Mouse (Mus musculus): ENCODE results near the gene Ptprg. TPM values are rescaled to one million over a fixed set of nuclear protein-coding genes. Genes with fewer than 3 reads are reported as not detected.

Ptprg gene
- polyA plus RNA-seq, 1 experiment from 2014 or later = 42.3 TPM

DNA sequence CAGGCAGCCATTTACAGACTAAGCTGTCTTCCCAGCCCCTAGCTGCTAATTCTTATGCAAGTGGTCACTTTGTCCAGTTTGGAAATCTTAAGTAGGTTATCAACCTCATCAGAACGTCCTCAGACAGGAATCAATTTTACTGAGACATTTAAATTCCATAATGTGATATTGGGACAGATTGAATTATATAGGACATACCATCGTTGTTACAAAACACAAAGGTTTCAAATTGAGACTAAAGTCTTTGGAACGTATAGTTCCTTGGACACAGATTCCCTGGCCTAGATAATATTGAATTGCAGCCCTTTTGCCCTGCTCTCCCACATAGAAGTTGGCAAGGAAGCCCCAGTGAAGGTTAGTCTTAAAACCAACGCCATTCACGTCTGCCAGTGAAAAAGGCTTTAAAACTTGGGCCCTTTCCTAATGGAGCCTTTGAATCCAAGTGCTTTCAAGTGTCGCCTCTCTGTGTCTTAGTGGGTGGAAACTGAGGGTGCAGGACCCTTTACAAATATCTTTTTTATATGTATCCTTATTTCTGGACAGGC is 222.7 kb downstream of the Ptprg start:
- Histone ChIP-seq H3K4me1 (ENCODE audit: control insufficient read depth, insufficient read depth, low read length) (peaks cover 11% of the 10 kb centered on the region), H3K27me3 (ENCODE audit: control insufficient read depth, insufficient read depth, low read length) (no peaks in the 10 kb centered on the region), H3K9ac (replicated peaks; ENCODE audit: low read depth, low read length) (no peak overlapping the region), H3K9me3 (ENCODE audit: control insufficient read depth, low read length) (no peaks in the 10 kb centered on the region), H3K27ac (ENCODE audit: low read depth, low read length) (no peak overlapping the region), H3K4me2 (ENCODE audit: low read depth, low read length) (no peak overlapping the region), H3K36me3 (ENCODE audit: control insufficient read depth, insufficient read depth, low read length) (no peaks in the 10 kb centered on the region), H3K4me3 (ENCODE audit: low read depth, low read length) (no peak overlapping the region)
- no peak for ATAC-seq (ENCODE audit: low read depth)
- 69% methylated on average over 6 of the region's 6 CpGs for WGBS

DNA sequence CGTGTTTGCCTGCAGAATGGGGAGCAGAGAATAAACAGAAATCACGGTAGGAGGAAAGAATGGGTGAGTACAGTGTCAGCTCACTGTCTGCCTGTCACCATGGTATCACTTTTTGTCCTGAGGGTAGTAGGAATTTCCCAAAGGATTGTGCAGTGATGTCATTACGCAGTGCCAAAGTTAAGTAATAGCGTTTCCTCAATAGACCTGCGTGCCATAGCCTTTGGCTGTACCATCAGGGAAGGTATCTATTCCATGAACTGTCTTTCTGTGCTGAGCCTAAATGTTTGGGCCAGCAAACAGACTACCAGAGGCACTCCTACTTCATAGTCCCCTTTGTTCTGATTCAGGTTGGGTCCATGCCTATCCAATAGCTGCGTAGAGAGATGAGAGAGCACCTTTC is 223.2 kb downstream of the Ptprg start:
- no peak overlapping the region for H3K27ac ChIP-seq (ENCODE audit: low read depth, low read length)
- ATAC-seq (ENCODE audit: low read depth) = no peak
- no peak overlapping the region for H3K4me3 ChIP-seq (ENCODE audit: low read depth, low read length)
- H3K4me1 ChIP-seq (ENCODE audit: control insufficient read depth, insufficient read depth, low read length) = peaks cover 11% of the 10 kb centered on the region
- 71% methylated on average over 6 of the region's 6 CpGs for WGBS
- H3K36me3 ChIP-seq (ENCODE audit: control insufficient read depth, insufficient read depth, low read length) = no peaks in the 10 kb centered on the region
- no peaks in the 10 kb centered on the region for H3K9me3 ChIP-seq (ENCODE audit: control insufficient read depth, low read length)
- no peak overlapping the region for H3K9ac ChIP-seq (replicated peaks; ENCODE audit: low read depth, low read length)
- H3K4me2 ChIP-seq (ENCODE audit: low read depth, low read length) = no peak overlapping the region
- no peaks in the 10 kb centered on the region for H3K27me3 ChIP-seq (ENCODE audit: control insufficient read depth, insufficient read depth, low read length)

DNA sequence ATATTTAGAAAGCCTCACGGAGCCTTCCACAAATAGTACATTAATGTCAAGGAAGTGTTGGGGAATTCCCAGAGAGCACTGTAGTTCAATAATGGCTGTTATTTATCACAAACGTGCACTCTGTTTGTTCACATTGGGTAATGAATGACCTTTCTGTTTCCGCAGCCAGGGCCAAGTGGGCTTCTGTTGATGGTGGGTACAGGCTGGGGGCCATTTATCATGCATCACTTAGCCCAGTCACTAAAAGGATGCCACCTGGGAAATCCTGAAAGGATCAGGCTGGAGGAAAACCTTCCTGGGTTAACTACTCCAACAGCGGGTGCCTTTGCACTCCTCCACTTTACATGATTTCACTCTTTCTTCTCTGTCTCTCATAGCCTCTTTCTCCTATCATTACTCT is 237.9 kb downstream of the Ptprg start:
- no peaks in the 10 kb centered on the region for H3K27me3 ChIP-seq (ENCODE audit: control insufficient read depth, insufficient read depth, low read length)
- H3K36me3 ChIP-seq (ENCODE audit: control insufficient read depth, insufficient read depth, low read length) = no peaks in the 10 kb centered on the region
- H3K9me3 ChIP-seq (ENCODE audit: control insufficient read depth, low read length) = no peaks in the 10 kb centered on the region
- no peak overlapping the region for H3K27ac ChIP-seq (ENCODE audit: low read depth, low read length)
- H3K4me2 ChIP-seq (ENCODE audit: low read depth, low read length) = no peak overlapping the region
- H3K9ac ChIP-seq (replicated peaks; ENCODE audit: low read depth, low read length) = no peak overlapping the region
- 0 out of 2 replicates have a peak, but pooled peaks have one; percentile 41 for ATAC-seq (ENCODE audit: low read depth)
- 30% methylated on average over 4 of the region's 4 CpGs for WGBS
- H3K4me3 ChIP-seq (ENCODE audit: low read depth, low read length) = no peak overlapping the region
- no peaks in the 10 kb centered on the region for H3K4me1 ChIP-seq (ENCODE audit: control insufficient read depth, insufficient read depth, low read length)

DNA sequence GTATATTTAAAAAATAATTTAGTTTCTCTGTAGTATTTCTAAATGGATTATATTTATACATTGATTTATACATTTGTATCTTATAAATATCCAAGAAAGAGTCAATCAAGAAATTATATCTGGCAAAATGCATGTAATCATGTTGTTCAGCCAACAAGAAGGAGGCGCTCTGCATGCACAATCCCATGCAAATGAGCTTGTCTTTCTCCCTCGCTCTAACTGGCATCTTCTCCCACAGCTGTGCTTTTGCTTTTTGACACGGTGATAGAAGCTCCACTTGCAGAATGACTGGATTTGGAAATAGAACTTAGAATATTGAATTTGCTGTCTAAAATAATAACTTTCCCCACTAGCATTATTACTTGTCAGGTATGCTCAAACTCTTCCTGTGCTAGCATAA is 240.5 kb downstream of the Ptprg start:
- Histone ChIP-seq H3K27me3 (ENCODE audit: control insufficient read depth, insufficient read depth, low read length) (no peaks in the 10 kb centered on the region), H3K4me2 (ENCODE audit: low read depth, low read length) (no peak overlapping the region), H3K4me1 (ENCODE audit: control insufficient read depth, insufficient read depth, low read length) (no peaks in the 10 kb centered on the region), H3K9ac (replicated peaks; ENCODE audit: low read depth, low read length) (no peak overlapping the region), H3K27ac (ENCODE audit: low read depth, low read length) (no peak overlapping the region), H3K4me3 (ENCODE audit: low read depth, low read length) (no peak overlapping the region), H3K9me3 (ENCODE audit: control insufficient read depth, low read length) (no peaks in the 10 kb centered on the region), H3K36me3 (ENCODE audit: control insufficient read depth, insufficient read depth, low read length) (no peaks in the 10 kb centered on the region)
- no peak for ATAC-seq (ENCODE audit: low read depth)
- WGBS = 85% methylated on average over 3 of the region's 3 CpGs

DNA sequence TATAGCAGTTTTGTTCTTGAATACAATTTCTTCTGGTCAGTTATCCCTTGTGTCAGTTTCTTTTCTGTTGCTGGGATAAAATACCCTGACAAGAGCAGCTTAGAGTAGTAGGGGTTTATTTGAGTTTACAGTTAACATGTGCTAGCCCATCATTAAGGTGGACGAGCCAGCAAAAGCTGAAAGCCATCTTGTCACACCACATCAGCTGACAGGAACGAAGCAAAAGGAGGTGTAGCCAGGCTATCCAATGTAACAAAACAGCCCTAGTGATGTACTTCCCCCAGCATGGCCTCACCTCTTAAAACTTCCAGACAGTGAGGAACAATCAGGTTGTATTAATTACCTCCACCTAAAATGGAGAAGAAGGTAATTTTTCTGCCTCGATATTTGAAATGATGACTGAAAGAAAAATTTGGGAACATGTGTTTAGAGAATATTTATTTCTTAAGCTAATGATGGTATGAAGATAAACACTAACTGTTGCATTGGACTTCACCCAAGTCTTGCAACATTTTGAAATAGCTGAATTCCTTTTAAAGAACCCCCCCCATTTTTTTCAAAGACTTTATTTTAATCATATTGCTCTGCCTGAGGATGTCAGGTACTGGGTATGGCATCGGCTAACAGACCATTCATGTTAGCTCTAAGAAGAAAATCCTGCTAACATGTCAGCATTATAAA is 249.2 kb downstream of the Ptprg start:
- H3K4me3 ChIP-seq (ENCODE audit: low read depth, low read length) = no peak overlapping the region
- H3K36me3 ChIP-seq (ENCODE audit: control insufficient read depth, insufficient read depth, low read length) = no peaks in the 10 kb centered on the region
- no peaks in the 10 kb centered on the region for H3K27me3 ChIP-seq (ENCODE audit: control insufficient read depth, insufficient read depth, low read length)
- no peaks in the 10 kb centered on the region for H3K9me3 ChIP-seq (ENCODE audit: control insufficient read depth, low read length)
- 80% methylated on average over 4 of the region's 4 CpGs for WGBS
- H3K4me1 ChIP-seq (ENCODE audit: control insufficient read depth, insufficient read depth, low read length) = no peaks in the 10 kb centered on the region
- H3K9ac ChIP-seq (replicated peaks; ENCODE audit: low read depth, low read length) = no peak overlapping the region
- no peak overlapping the region for H3K4me2 ChIP-seq (ENCODE audit: low read depth, low read length)
- no peak overlapping the region for H3K27ac ChIP-seq (ENCODE audit: low read depth, low read length)
- ATAC-seq (ENCODE audit: low read depth) = no peak

DNA sequence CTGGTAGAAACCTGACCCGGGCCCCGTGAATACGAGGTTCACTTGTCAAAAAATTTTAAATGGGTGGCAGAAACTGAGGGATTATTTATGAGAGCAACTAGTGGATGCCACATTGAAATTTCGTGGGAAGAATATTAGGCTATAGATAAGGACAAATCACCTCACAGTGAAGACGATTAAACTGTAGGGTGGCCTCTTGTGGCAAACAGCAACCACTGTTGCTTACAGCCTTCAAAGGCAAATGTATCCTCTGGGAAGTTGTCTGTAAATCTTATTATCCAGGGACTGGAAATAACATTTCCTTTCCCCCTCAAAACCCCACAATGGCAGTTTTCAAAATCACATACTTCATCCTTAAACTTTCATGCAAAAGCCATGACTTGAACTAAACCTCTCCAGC is 253.3 kb downstream of the Ptprg start:
- ATAC-seq (ENCODE audit: low read depth) = no peak
- Histone ChIP-seq H3K36me3 (ENCODE audit: control insufficient read depth, insufficient read depth, low read length) (no peaks in the 10 kb centered on the region), H3K27ac (ENCODE audit: low read depth, low read length) (no peak overlapping the region), H3K4me3 (ENCODE audit: low read depth, low read length) (no peak overlapping the region), H3K9me3 (ENCODE audit: control insufficient read depth, low read length) (no peaks in the 10 kb centered on the region), H3K4me2 (ENCODE audit: low read depth, low read length) (no peak overlapping the region), H3K4me1 (ENCODE audit: control insufficient read depth, insufficient read depth, low read length) (no peaks in the 10 kb centered on the region), H3K27me3 (ENCODE audit: control insufficient read depth, insufficient read depth, low read length) (no peaks in the 10 kb centered on the region), H3K9ac (replicated peaks; ENCODE audit: low read depth, low read length) (no peak overlapping the region)
- WGBS = 59% methylated on average over 5 of the region's 5 CpGs

DNA sequence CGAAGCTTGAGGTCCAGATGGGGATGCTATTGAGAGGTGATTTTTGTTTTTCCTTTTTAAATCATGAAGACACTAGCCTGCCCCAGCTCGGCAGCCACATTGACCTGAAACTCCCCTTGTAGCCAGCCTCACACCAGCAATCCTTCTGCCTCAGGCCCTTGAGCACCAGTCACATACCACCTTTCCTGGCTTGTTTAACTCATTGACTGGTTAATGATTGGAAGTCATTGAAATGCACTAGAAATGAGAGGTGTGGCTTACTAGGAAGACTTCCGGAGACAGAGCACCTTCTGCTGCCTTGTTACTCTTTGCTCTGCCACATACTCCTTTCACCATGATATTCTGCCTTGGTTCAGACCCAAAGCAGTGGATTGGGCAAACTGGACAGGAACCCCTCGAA is 254.1 kb downstream of the Ptprg start:
- 69% methylated on average over 4 of the region's 4 CpGs for WGBS
- no peaks in the 10 kb centered on the region for H3K4me1 ChIP-seq (ENCODE audit: control insufficient read depth, insufficient read depth, low read length)

DNA sequence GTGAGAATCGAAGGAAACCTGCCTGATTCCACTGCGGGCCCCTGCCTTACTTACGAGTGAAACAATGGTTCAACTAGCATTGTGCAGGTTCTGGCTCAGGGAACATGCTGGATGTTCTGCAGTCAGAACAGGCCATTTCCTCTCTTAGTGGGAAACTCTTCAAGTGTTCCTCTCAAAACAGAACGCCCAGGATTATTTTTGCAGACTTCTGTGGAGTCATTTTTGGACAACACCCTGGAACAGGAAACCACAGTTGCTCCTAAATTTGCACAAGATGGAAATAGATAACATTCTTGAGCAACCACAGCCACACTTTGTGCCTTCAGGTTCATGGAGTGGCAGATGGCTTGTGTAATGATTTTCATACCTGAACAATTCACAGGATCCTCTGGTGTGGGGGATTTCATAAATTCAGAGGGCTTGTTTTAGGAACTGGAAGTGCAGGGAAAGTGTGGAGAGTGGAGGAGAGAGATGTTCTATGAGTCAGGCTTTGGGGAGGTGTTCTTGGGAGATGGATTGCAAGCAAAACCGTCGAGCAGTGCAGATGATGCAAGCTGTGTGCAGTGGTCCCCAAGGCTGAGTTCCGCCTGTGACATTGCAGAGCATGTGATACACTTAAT is 257.9 kb downstream of the Ptprg start:
- no peak for ATAC-seq (ENCODE audit: low read depth)
- WGBS = 82% methylated on average over 7 of the region's 7 CpGs
- H3K27ac ChIP-seq (ENCODE audit: low read depth, low read length) = no peak overlapping the region

More for the DNA sequence above, 254.1 kb downstream of the Ptprg start:
- Histone ChIP-seq H3K9me3 (ENCODE audit: control insufficient read depth, low read length) (no peaks in the 10 kb centered on the region), H3K27me3 (ENCODE audit: control insufficient read depth, insufficient read depth, low read length) (no peaks in the 10 kb centered on the region), H3K27ac (ENCODE audit: low read depth, low read length) (no peak overlapping the region), H3K36me3 (ENCODE audit: control insufficient read depth, insufficient read depth, low read length) (no peaks in the 10 kb centered on the region), H3K9ac (replicated peaks; ENCODE audit: low read depth, low read length) (no peak overlapping the region), H3K4me2 (ENCODE audit: low read depth, low read length) (no peak overlapping the region), H3K4me3 (ENCODE audit: low read depth, low read length) (no peak overlapping the region)
- ATAC-seq (ENCODE audit: low read depth) = no peak

DNA sequence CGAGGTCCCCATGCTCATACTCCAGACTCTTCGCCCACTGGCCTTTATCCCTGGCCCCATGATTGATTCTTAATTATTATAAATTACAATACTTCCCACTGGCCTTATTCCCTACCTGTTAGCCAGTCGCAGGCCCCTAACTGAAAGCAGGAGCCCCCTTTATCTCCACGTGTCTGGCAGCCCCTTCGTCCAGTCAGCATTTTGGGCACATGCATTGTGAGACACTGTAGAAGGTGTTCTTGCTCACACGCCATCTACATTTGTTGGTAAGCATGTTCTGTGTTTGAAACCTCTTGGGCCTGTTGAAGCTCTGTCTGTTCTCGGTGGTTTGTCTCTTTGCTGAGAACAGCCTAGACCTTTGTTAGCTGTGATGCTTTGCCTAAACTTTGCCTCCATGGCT is 259.0 kb downstream of the Ptprg start:
- no peak overlapping the region for H3K9ac ChIP-seq (replicated peaks; ENCODE audit: low read depth, low read length)
- H3K27ac ChIP-seq (ENCODE audit: low read depth, low read length) = no peak overlapping the region
- WGBS = 94% methylated on average over 7 of the region's 7 CpGs
- no peak overlapping the region for H3K4me2 ChIP-seq (ENCODE audit: low read depth, low read length)
- H3K27me3 ChIP-seq (ENCODE audit: control insufficient read depth, insufficient read depth, low read length) = no peaks in the 10 kb centered on the region
- no peak overlapping the region for H3K4me3 ChIP-seq (ENCODE audit: low read depth, low read length)
- H3K4me1 ChIP-seq (ENCODE audit: control insufficient read depth, insufficient read depth, low read length) = no peaks in the 10 kb centered on the region
- no peak for ATAC-seq (ENCODE audit: low read depth)
- no peaks in the 10 kb centered on the region for H3K36me3 ChIP-seq (ENCODE audit: control insufficient read depth, insufficient read depth, low read length)
- no peaks in the 10 kb centered on the region for H3K9me3 ChIP-seq (ENCODE audit: control insufficient read depth, low read length)

More for the DNA sequence above, 257.9 kb downstream of the Ptprg start:
- Histone ChIP-seq H3K4me2 (ENCODE audit: low read depth, low read length) (no peak overlapping the region), H3K4me1 (ENCODE audit: control insufficient read depth, insufficient read depth, low read length) (no peaks in the 10 kb centered on the region), H3K36me3 (ENCODE audit: control insufficient read depth, insufficient read depth, low read length) (no peaks in the 10 kb centered on the region), H3K9ac (replicated peaks; ENCODE audit: low read depth, low read length) (no peak overlapping the region), H3K4me3 (ENCODE audit: low read depth, low read length) (no peak overlapping the region), H3K27me3 (ENCODE audit: control insufficient read depth, insufficient read depth, low read length) (no peaks in the 10 kb centered on the region), H3K9me3 (ENCODE audit: control insufficient read depth, low read length) (no peaks in the 10 kb centered on the region)

Data from neural tube, embryonic 14.5 days (tissue).